Mouse (Mus musculus) splenic B cell, adult 2 months (primary cell): ENCODE data around the gene Schip1.
A peak's percentile ranks its signal among the peaks of the same experiment; 100 is the strongest.

Experiments used
- DNase-seq: peaks from one replicate; pipeline ENCODE4 v3.0.0-alpha.2; 2011; ENCODE audit warnings: low read depth, low spot score
- H3K27me3 ChIP-seq: 2 replicates; pipeline ENCODE4 v1.6.1; 2012; ENCODE audit warnings: mild to moderate bottlenecking, low read length, moderate library complexity, mixed read lengths; ENCODE audit not compliant: control insufficient read depth, poor library complexity, insufficient read depth, severe bottlenecking
- H3K36me3 ChIP-seq: 2 replicates; pipeline ENCODE4 v1.6.1; 2012; ENCODE audit warnings: mild to moderate bottlenecking, low read length, moderate library complexity, mixed read lengths; ENCODE audit not compliant: control insufficient read depth, poor library complexity, insufficient read depth, severe bottlenecking

The Schip1 gene

GRCm38 (mm10) chr3:68630261-68630660 is 565.7 kb downstream of the Schip1 start:
- no peak for DNase-seq
- no peaks in the 10 kb centered on the region for H3K27me3 ChIP-seq
- no peaks in the 10 kb centered on the region for H3K36me3 ChIP-seq

GRCm38 (mm10) chr3:68630821-68631220 is 566.2 kb downstream of the Schip1 start:
- DNase-seq: no peak
- H3K36me3 ChIP-seq: no peaks in the 10 kb centered on the region
- no peaks in the 10 kb centered on the region for H3K27me3 ChIP-seq

GRCm38 (mm10) chr3:68632714-68633113 is 568.1 kb downstream of the Schip1 start:
- no peak for DNase-seq

GRCm38 (mm10) chr3:68633577-68633976 is 569.0 kb downstream of the Schip1 start:
- no peaks in the 10 kb centered on the region for H3K36me3 ChIP-seq
- peak; percentile 57 for DNase-seq
- H3K27me3 ChIP-seq: no peaks in the 10 kb centered on the region

More at GRCm38 (mm10) chr3:68632714-68633113, 568.1 kb downstream of the Schip1 start:
- Histone ChIP-seq H3K36me3 (no peaks in the 10 kb centered on the region), H3K27me3 (no peaks in the 10 kb centered on the region)

- no peaks in the 10 kb centered on the region for H3K27me3 ChIP-seq
- DNase-seq: peak; percentile 58
- H3K36me3 ChIP-seq: no peaks in the 10 kb centered on the region
These were observed 573.4 kb downstream of the Schip1 start for GRCm38 (mm10) chr3:68637960-68638359.

- DNase-seq: no peak
- no peaks in the 10 kb centered on the region for H3K27me3 ChIP-seq
- H3K36me3 ChIP-seq: no peaks in the 10 kb centered on the region
These were observed 574.1 kb downstream of the Schip1 start for GRCm38 (mm10) chr3:68638703-68639102.

- no peaks in the 10 kb centered on the region for H3K27me3 ChIP-seq
- DNase-seq: no peak
- H3K36me3 ChIP-seq: no peaks in the 10 kb centered on the region
These were observed 578.3 kb downstream of the Schip1 start for GRCm38 (mm10) chr3:68642935-68643334.

- Histone ChIP-seq H3K36me3 (no peaks in the 10 kb centered on the region), H3K27me3 (no peaks in the 10 kb centered on the region)
- DNase-seq: peak; percentile 69
These were observed 582.0 kb downstream of the Schip1 start for GRCm38 (mm10) chr3:68646387-68647130.

GRCm38 (mm10) chr3:68647282-68647681 is 582.7 kb downstream of the Schip1 start:
- no peaks in the 10 kb centered on the region for H3K27me3 ChIP-seq
- DNase-seq: peak; percentile 32
- H3K36me3 ChIP-seq: no peaks in the 10 kb centered on the region

GRCm38 (mm10) chr3:68650251-68650650 is 585.6 kb downstream of the Schip1 start:
- DNase-seq: no peak
- Histone ChIP-seq H3K36me3 (no peaks in the 10 kb centered on the region), H3K27me3 (no peaks in the 10 kb centered on the region)

GRCm38 (mm10) chr3:68656607-68657352 is 592.2 kb downstream of the Schip1 start:
- Histone ChIP-seq H3K36me3 (no peaks in the 10 kb centered on the region), H3K27me3 (no peaks in the 10 kb centered on the region)
- no peak for DNase-seq

- H3K27me3 ChIP-seq: no peaks in the 10 kb centered on the region
- DNase-seq: no peak
- H3K36me3 ChIP-seq: no peaks in the 10 kb centered on the region
These were observed 593.1 kb downstream of the Schip1 start for GRCm38 (mm10) chr3:68657589-68658245.

GRCm38 (mm10) chr3:68659996-68660395 is 595.4 kb downstream of the Schip1 start:
- H3K36me3 ChIP-seq: no peaks in the 10 kb centered on the region
- no peak for DNase-seq

GRCm38 (mm10) chr3:68660538-68660937 is 595.9 kb downstream of the Schip1 start:
- no peak for DNase-seq
- H3K27me3 ChIP-seq: no peaks in the 10 kb centered on the region

More at GRCm38 (mm10) chr3:68659996-68660395, 595.4 kb downstream of the Schip1 start:
- no peaks in the 10 kb centered on the region for H3K27me3 ChIP-seq

GRCm38 (mm10) chr3:68662386-68662785 is 597.8 kb downstream of the Schip1 start:
- Histone ChIP-seq H3K36me3 (no peaks in the 10 kb centered on the region), H3K27me3 (no peaks in the 10 kb centered on the region)
- no peak for DNase-seq

More at GRCm38 (mm10) chr3:68660538-68660937, 595.9 kb downstream of the Schip1 start:
- no peaks in the 10 kb centered on the region for H3K36me3 ChIP-seq
